Mouse (Mus musculus): ENCODE data around the gene Evpl. TPM values are rescaled to one million over a fixed set of nuclear protein-coding genes. Genes with fewer than 3 reads are reported as not detected.

The Evpl gene
- polyA plus RNA-seq, 1 experiment, result 0.16 TPM

DNA sequence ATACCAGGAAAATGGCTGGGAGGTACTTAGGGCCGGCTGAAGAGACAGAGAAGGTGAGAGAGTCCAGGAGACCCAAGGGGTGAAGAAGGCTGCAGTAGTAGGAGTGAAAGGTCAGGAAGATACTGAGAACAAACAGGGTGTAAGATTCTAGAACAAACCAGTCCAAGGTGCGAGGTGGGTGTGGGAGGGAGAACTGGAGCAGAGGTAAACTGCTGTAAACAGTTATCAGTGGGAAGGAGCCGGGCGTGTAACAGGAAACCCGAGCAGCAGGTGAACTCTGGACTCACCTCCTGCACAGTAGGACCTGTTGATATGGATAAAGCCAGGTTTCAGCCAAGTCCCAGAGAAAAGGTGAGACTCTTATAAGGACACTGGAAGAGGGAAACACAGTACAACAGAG lies 27.2 kb downstream of the Evpl start:
- H3K27ac ChIP-seq (replicated peaks; ENCODE audit: low read depth, low read length), result no peak overlapping the region
- H3K4me1 ChIP-seq (ENCODE audit: control insufficient read depth, insufficient read depth, insufficient read length, low read length), result 0 out of 2 replicates have a peak, but pooled peaks cover 2% of the 10 kb centered on the region
- H3K4me3 ChIP-seq (ENCODE audit: insufficient read depth, low read depth, low read length), result no peak overlapping the region

DNA sequence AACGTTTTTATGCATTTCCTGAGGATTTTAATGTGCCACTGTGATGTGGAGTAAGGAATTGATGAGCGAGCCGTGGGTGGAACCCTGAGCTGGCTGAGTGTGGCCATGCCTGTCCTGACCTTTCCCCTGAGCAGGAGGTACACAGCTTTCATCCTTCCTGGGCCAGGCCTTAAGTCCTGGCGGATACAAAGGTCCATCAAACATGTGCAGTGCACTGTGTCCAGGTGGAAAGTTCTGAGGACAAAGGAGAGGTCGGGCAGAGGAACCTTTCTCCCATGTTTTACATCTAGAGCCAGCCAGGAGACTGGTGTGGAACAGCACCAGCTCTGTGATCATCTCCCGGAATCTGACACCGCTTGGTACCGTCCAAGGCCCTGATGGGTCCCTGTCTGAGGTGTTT lies 28.6 kb downstream of the Evpl start:
- Histone ChIP-seq H3K4me3 (ENCODE audit: insufficient read depth, low read depth, low read length) (no peak overlapping the region), H3K4me1 (ENCODE audit: control insufficient read depth, insufficient read depth, insufficient read length, low read length) (0 out of 2 replicates have a peak, but pooled peaks cover 2% of the 10 kb centered on the region), H3K27ac (replicated peaks; ENCODE audit: low read depth, low read length) (no peak overlapping the region)

DNA sequence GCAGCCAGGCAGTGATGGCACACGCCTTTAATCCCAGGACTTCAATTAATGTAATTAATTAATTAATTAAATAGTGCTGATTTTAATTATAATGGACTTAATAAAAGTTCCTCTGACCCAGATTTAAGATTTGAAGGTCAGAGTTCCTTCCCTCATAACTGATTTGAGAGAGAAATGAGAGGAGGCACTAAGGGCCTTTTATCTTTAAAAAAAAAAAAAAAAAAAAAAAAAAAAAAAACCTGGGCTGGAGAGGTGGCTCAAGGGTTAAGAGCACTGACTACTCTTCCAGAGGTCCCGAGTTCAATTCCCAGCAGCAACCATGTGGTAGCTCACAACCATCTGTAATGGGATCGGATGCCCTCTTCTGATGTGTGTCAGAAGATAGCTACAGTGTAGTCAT lies 29.2 kb downstream of the Evpl start:
- Histone ChIP-seq H3K4me1 (ENCODE audit: control insufficient read depth, insufficient read depth, insufficient read length, low read length) (no peaks in the 10 kb centered on the region), H3K4me3 (ENCODE audit: insufficient read depth, low read depth, low read length) (no peak overlapping the region), H3K27ac (replicated peaks; ENCODE audit: low read depth, low read length) (no peak overlapping the region)

GRCm38 (mm10) chr11:116206678-116207077 lies 31.2 kb downstream of the Evpl start:
- no peak overlapping the region for H3K4me3 ChIP-seq (ENCODE audit: insufficient read depth, low read depth, low read length)
- H3K27ac ChIP-seq (replicated peaks; ENCODE audit: low read depth, low read length), result no peak overlapping the region
- H3K4me1 ChIP-seq (ENCODE audit: control insufficient read depth, insufficient read depth, insufficient read length, low read length), result no peaks in the 10 kb centered on the region

DNA sequence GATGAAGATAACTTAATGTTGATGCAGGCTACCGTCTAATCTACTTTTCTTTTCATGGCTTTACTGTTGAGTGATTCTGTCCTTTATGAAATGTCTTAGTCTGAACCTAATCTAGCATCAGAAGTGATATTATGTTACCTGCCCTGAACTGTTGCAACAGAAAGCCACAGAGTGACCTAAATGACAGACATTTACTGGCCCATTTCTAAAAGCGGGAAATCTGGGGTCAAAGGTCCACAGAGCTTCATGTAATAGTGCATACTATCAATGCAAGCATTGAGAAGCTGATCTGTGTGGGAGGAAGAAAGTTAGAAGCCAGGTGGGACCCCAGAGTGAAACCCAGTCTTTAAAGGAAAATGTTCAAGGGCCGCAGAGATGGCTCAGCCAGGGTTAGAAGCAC lies 34.7 kb downstream of the Evpl start:
- Histone ChIP-seq H3K4me3 (ENCODE audit: insufficient read depth, low read depth, low read length) (no peak overlapping the region), H3K4me1 (ENCODE audit: control insufficient read depth, insufficient read depth, insufficient read length, low read length) (peaks cover 2% of the 10 kb centered on the region; the same call in 1 of the 2 replicates), H3K27ac (replicated peaks; ENCODE audit: low read depth, low read length) (no peak overlapping the region)

GRCm38 (mm10) chr11:116201151-116201550 lies 36.7 kb downstream of the Evpl start:
- Histone ChIP-seq H3K4me3 (ENCODE audit: insufficient read depth, low read depth, low read length) (no peak overlapping the region), H3K4me1 (ENCODE audit: control insufficient read depth, insufficient read depth, insufficient read length, low read length) (peaks cover 2% of the 10 kb centered on the region; the same call in 1 of the 2 replicates), H3K27ac (replicated peaks; ENCODE audit: low read depth, low read length) (no peak overlapping the region)

DNA sequence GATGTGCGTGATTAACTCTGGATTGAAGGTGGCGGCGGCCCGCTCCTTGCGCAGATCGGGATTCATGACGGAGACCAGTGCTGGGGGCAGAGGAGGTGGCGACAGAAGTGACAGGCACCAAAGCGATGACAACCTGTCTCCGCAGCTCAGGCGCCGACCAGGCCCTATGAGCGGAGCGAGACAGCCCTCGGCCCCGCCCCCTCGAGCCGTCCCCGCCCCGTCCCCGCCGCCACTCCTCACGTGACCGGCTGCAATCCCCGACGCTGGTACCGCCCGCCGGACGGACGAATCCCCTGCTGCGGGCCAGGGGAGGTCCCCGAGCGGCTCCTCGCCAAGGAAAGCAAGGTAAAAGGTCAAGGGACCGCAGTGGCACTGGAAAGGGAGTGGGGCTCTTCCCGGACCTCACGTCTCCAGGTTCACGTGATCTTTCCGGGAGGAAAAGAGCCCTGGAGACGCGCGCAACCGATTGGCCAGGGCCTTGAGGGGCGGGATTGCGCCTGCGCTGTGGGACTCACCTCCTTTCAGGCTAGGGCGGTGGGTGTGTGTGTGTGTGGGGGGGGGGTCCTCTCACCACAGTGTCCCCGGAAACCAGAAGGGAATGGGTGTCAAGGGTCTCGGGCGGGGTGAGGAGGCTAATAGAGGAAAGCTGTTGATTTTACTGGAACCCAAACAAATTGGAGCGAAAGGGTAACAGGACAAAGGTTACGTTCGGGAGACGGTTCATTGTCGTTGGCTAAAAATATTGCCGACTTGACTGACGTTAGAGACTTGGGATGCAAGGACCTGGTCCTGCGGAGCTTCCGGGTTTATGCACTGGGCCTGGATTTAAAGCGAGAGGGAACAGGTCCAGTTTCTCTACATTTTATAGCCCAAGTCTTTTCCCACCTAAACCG lies 39.0 kb downstream of the Evpl start, which contains the start of the genes Ten1 and Acox1:
Gene Ten1, plus strand, starts transcription at position 217 of the 893 bp plus-strand sequence.
Gene Acox1, minus strand, starts transcription at position 407 of the 893 bp plus-strand sequence.
- Histone ChIP-seq H3K4me1 (ENCODE audit: control insufficient read depth, insufficient read depth, insufficient read length, low read length) (peaks cover 2% of the 10 kb centered on the region; the same call in 1 of the 2 replicates), H3K27ac (replicated peaks; ENCODE audit: low read depth, low read length) (peak within 1 kb of the TSS; percentile 95), H3K4me3 (ENCODE audit: insufficient read depth, low read depth, low read length) (peak within 1 kb of the TSS; percentile 91)

- Histone ChIP-seq H3K4me1 (ENCODE audit: control insufficient read depth, insufficient read depth, insufficient read length, low read length) (peaks cover 2% of the 10 kb centered on the region; the same call in 1 of the 2 replicates), H3K27ac (replicated peaks; ENCODE audit: low read depth, low read length) (peak overlapping the region; percentile 95), H3K4me3 (ENCODE audit: insufficient read depth, low read depth, low read length) (peak overlapping the region; percentile 91)
Observed at GRCm38 (mm10) chr11:116198132-116198531, 39.7 kb downstream of the Evpl start.

GRCm38 (mm10) chr11:116197584-116197906 lies 40.3 kb downstream of the Evpl start:
- H3K4me1 ChIP-seq (ENCODE audit: control insufficient read depth, insufficient read depth, insufficient read length, low read length), result peaks cover 2% of the 10 kb centered on the region; the same call in 1 of the 2 replicates
- H3K27ac ChIP-seq (replicated peaks; ENCODE audit: low read depth, low read length), result peak overlapping the region; percentile 77
- H3K4me3 ChIP-seq (ENCODE audit: insufficient read depth, low read depth, low read length), result peak overlapping the region; percentile 91

GRCm38 (mm10) chr11:116196866-116197583 lies 40.9 kb downstream of the Evpl start:
- H3K27ac ChIP-seq (replicated peaks; ENCODE audit: low read depth, low read length), result peak overlapping the region; percentile 77
- peak overlapping the region; percentile 91 for H3K4me3 ChIP-seq (ENCODE audit: insufficient read depth, low read depth, low read length)
- peaks cover 2% of the 10 kb centered on the region; the same call in 1 of the 2 replicates for H3K4me1 ChIP-seq (ENCODE audit: control insufficient read depth, insufficient read depth, insufficient read length, low read length)

GRCm38 (mm10) chr11:116196336-116196735 lies 41.5 kb downstream of the Evpl start:
- peaks cover 2% of the 10 kb centered on the region; the same call in 1 of the 2 replicates for H3K4me1 ChIP-seq (ENCODE audit: control insufficient read depth, insufficient read depth, insufficient read length, low read length)
- H3K4me3 ChIP-seq (ENCODE audit: insufficient read depth, low read depth, low read length), result peak overlapping the region; percentile 91
- H3K27ac ChIP-seq (replicated peaks; ENCODE audit: low read depth, low read length), result peak overlapping the region; percentile 28; the same call in 1 of the 2 replicates

DNA sequence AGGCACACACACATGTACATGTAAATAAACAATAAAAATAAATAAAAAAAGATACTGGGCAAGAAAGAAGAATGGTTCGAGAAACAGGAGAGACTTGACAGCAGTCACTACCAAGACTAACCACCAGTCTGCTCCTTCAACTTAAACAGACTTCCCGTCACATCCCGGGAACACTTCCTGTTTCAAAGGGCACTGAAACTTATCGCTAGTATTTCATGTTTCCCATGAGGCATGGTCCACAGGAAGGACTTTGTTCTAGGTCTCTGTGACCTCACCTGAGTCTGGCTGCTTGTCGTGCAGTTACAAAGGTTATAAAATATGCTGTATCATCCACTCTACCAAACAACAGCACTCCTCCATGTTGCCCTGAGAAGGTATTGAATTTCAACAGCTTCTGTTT lies 42.6 kb downstream of the Evpl start:
- H3K27ac ChIP-seq (replicated peaks; ENCODE audit: low read depth, low read length), result peak overlapping the region; percentile 79
- peaks cover 2% of the 10 kb centered on the region; the same call in 1 of the 2 replicates for H3K4me1 ChIP-seq (ENCODE audit: control insufficient read depth, insufficient read depth, insufficient read length, low read length)
- H3K4me3 ChIP-seq (ENCODE audit: insufficient read depth, low read depth, low read length), result peak overlapping the region; percentile 9

- Histone ChIP-seq H3K4me3 (ENCODE audit: insufficient read depth, low read depth, low read length) (no peak overlapping the region), H3K27ac (replicated peaks; ENCODE audit: low read depth, low read length) (peak overlapping the region; percentile 79; the same call in 1 of the 2 replicates), H3K4me1 (ENCODE audit: control insufficient read depth, insufficient read depth, insufficient read length, low read length) (peaks cover under 1% of the 10 kb centered on the region)
Observed at GRCm38 (mm10) chr11:116194619-116195018, 43.3 kb downstream of the Evpl start.

- Histone ChIP-seq H3K4me3 (ENCODE audit: insufficient read depth, low read depth, low read length) (peak overlapping the region; percentile 2; the same call in 1 of the 2 replicates), H3K27ac (replicated peaks; ENCODE audit: low read depth, low read length) (peak overlapping the region; percentile 35), H3K4me1 (ENCODE audit: control insufficient read depth, insufficient read depth, insufficient read length, low read length) (peaks cover 26% of the 10 kb centered on the region)
Observed at GRCm38 (mm10) chr11:116187226-116187930, 50.5 kb downstream of the Evpl start.

DNA sequence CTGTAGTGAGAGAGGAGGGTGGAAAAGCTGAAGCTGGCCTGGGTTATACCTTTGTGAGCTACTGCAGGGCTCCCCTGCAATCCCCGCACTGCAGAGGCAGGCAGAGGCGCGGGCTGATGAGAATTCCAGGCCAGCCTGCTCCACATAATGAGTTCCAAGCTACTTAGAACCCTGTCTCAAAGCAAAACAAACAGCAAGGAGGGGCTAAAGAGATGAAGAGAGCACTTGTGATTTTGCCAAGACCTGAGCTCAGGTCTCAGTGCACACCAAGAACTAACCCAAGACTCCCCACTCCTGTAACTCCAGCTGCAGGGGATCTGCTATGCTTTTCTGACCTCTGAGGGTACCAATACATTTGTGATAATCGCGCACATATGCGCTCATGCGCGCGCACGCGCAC lies 51.5 kb downstream of the Evpl start:
- Histone ChIP-seq H3K27ac (replicated peaks; ENCODE audit: low read depth, low read length) (peak overlapping the region; percentile 11), H3K4me1 (ENCODE audit: control insufficient read depth, insufficient read depth, insufficient read length, low read length) (peaks cover 26% of the 10 kb centered on the region), H3K4me3 (ENCODE audit: insufficient read depth, low read depth, low read length) (no peak overlapping the region)
